Mouse (Mus musculus) neural tube, embryonic 14.5 days (tissue): ENCODE results near the gene Ptdss2. TPM values are rescaled to one million over a fixed set of nuclear protein-coding genes. Genes with fewer than 3 reads are reported as not detected.

Source experiments
- ATAC-seq: fragments of 200-750 bp; cut with Nextera tagmentation; 2 replicates; pipeline ENCODE4 v1.8.0; 2017; ENCODE audit warnings: low read depth, mild to moderate bottlenecking, moderate TSS enrichment, moderate library complexity
- H3K27ac ChIP-seq: fragments of 300-500 bp; sonication (generic); 2 replicates; pipeline ENCODE4 v1.5.1; 2014; ENCODE audit warnings: low read depth, mild to moderate bottlenecking, control low read depth, low read length, moderate library complexity, mixed read lengths
- H3K27me3 ChIP-seq: fragments of 300-500 bp; sonication (generic); 2 replicates; pipeline ENCODE4 v1.6.1; 2014; ENCODE audit warnings: low read length; ENCODE audit not compliant: control insufficient read depth, insufficient read depth
- H3K36me3 ChIP-seq: fragments of 300-500 bp; sonication (generic); 2 replicates; pipeline ENCODE4 v1.6.1; 2014; ENCODE audit warnings: low read length, mixed read lengths; ENCODE audit not compliant: control insufficient read depth, insufficient read depth
- H3K4me1 ChIP-seq: fragments of 300-500 bp; sonication (generic); 2 replicates; pipeline ENCODE4 v1.6.1; 2014; ENCODE audit warnings: low read length; ENCODE audit not compliant: control insufficient read depth, insufficient read depth
- H3K4me2 ChIP-seq: fragments of 300-500 bp; sonication (generic); 2 replicates; pipeline ENCODE4 v1.6.1; 2014; ENCODE audit warnings: mild to moderate bottlenecking, low read depth, low read length, control low read depth
- H3K4me3 ChIP-seq: fragments of 300-500 bp; sonication (generic); 2 replicates; pipeline ENCODE4 v1.5.1; 2014; ENCODE audit warnings: low read depth, low read length, control low read depth, mixed read lengths
- H3K9ac ChIP-seq: fragments of 300-500 bp; sonication (generic); replicated peaks from 2 replicates; pipeline ENCODE4 v1.6.1; 2014; ENCODE audit warnings: low read depth, mild to moderate bottlenecking, control low read depth, low read length, mixed read lengths
- H3K9me3 ChIP-seq: fragments of 300-500 bp; sonication (generic); 2 replicates; pipeline ENCODE4 v1.6.1; 2016; ENCODE audit warnings: low read length; ENCODE audit not compliant: control insufficient read depth
- WGBS: fragments of 180-500 bp; shearing (Covaris S2); extraction: QIAGEN DNeasy Blood & Tissue Kit; methylation state at CpG from one replicate; pipeline ENCODE4 v1.1.7; 2014; 5-methylcytosine and 5-hydroxymethylcytosine counted together
- polyA plus RNA-seq: library from polyadenylated mRNA; unstranded; fragments of >200 nt; fragmentation: Nextera tagmentation; extraction: Ambion mirVana; gene quantifications from 2 replicates; pipeline ENCODE4 v1.2.1, GENCODE M21; 2014

The Ptdss2 gene
- polyA plus RNA-seq, 1 experiment from 2014 or later: 71.7 TPM

- Histone ChIP-seq H3K9me3 (no peaks in the 10 kb centered on the region), H3K9ac (no peak overlapping the region), H3K36me3 (no peaks in the 10 kb centered on the region), H3K4me1 (0 out of 2 replicates have a peak, but pooled peaks cover 5% of the 10 kb centered on the region), H3K27me3 (no peaks in the 10 kb centered on the region), H3K4me3 (peak overlapping the region; percentile 52), H3K27ac (peak overlapping the region; percentile 98), H3K4me2 (peak overlapping the region; percentile 87)
- 86% methylated on average over 5 of the region's 5 CpGs for WGBS
- ATAC-seq: no peak
Observed at GRCm38 (mm10) chr7:141173323-141173850, 51.2 kb downstream of the Ptdss2 start.

DNA sequence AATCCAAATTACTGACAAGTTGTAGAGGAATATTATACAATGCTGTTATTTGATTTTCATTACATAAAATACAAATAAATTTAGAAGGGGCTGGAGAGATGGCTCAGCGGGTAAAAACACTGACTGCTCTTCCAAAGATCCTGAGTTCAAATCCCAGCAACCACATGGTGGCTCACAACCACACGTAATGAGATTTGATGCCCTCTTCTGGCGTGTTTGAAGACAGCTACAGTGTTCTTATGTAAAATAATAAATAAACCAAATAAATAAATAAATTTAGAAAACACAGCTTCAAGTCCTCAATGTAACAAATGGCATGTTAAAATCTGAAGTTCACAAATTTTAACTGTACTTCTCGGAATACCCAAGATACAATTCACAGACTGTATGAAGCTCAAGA is 52.9 kb downstream of the Ptdss2 start:
- 88% methylated on average over 4 of the region's 4 CpGs for WGBS
- no peaks in the 10 kb centered on the region for H3K9me3 ChIP-seq
- no peak overlapping the region for H3K4me2 ChIP-seq
- no peak overlapping the region for H3K9ac ChIP-seq
- H3K4me1 ChIP-seq: 0 out of 2 replicates have a peak, but pooled peaks cover 5% of the 10 kb centered on the region
- H3K4me3 ChIP-seq: no peak overlapping the region
- no peak for ATAC-seq
- no peaks in the 10 kb centered on the region for H3K36me3 ChIP-seq
- no peak overlapping the region for H3K27ac ChIP-seq
- no peaks in the 10 kb centered on the region for H3K27me3 ChIP-seq

DNA sequence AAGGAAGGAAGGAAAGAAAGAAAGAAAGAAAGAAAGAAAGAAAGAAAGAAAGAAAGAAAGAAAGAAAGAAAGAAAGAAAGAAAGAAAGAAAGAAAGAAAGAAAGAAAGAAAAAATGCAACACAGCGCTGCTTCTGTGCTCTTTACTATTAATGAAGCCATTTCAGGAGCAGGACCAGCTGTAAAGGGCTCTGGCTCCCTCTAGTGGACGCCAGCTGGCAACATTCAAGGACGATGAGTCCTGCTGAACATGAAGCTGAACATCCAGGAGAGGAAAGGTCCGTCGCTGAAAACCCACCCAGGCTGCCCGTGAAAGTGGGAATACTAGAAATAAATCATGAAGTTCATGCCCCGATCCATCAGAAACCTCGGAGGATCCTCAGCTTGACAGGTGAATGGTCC is 54.0 kb downstream of the Ptdss2 start:
- Histone ChIP-seq H3K27ac (no peak overlapping the region), H3K4me3 (no peak overlapping the region), H3K9me3 (no peaks in the 10 kb centered on the region), H3K36me3 (no peaks in the 10 kb centered on the region), H3K9ac (no peak overlapping the region), H3K27me3 (no peaks in the 10 kb centered on the region), H3K4me2 (no peak overlapping the region), H3K4me1 (0 out of 2 replicates have a peak, but pooled peaks cover 5% of the 10 kb centered on the region)
- 2% methylated on average over 8 of the region's 8 CpGs for WGBS
- ATAC-seq: no peak

GRCm38 (mm10) chr7:141188194-141188593 is 66.0 kb downstream of the Ptdss2 start:
- no peak for ATAC-seq
- 88% methylated on average over 3 of the region's 3 CpGs for WGBS

DNA sequence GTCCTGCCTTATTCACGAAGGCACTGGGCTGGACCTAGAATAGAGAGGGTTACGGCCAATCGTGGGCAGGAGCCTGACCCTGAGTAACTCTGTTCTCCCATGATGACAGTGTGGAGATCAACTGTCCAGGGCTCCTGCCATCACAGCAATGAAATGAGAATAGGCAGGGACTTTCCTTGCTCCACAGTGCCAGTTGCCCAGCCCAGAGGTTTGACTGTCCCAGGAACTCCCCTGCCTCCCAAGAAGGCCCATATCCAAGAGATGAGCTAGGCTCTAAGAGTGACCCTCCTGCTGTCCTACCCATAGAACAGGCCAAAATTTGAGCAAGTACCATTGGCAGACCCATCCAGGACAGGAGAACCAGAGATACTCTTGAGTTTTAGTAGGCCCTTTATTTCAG is 66.6 kb downstream of the Ptdss2 start:
- Histone ChIP-seq H3K4me1 (peaks cover 9% of the 10 kb centered on the region), H3K27me3 (no peaks in the 10 kb centered on the region), H3K27ac (no peak overlapping the region), H3K9ac (no peak overlapping the region), H3K9me3 (no peaks in the 10 kb centered on the region), H3K4me3 (no peak overlapping the region), H3K36me3 (peaks cover 31% of the 10 kb centered on the region), H3K4me2 (no peak overlapping the region)
- ATAC-seq: no peak
- 97% methylated on average over 3 of the region's 3 CpGs for WGBS

More at GRCm38 (mm10) chr7:141188194-141188593, 66.0 kb downstream of the Ptdss2 start:
- peaks cover 9% of the 10 kb centered on the region for H3K4me1 ChIP-seq
- no peak overlapping the region for H3K9ac ChIP-seq
- no peak overlapping the region for H3K4me2 ChIP-seq
- H3K36me3 ChIP-seq: peaks cover 31% of the 10 kb centered on the region
- H3K9me3 ChIP-seq: no peaks in the 10 kb centered on the region
- no peak overlapping the region for H3K27ac ChIP-seq
- no peaks in the 10 kb centered on the region for H3K27me3 ChIP-seq
- no peak overlapping the region for H3K4me3 ChIP-seq

DNA sequence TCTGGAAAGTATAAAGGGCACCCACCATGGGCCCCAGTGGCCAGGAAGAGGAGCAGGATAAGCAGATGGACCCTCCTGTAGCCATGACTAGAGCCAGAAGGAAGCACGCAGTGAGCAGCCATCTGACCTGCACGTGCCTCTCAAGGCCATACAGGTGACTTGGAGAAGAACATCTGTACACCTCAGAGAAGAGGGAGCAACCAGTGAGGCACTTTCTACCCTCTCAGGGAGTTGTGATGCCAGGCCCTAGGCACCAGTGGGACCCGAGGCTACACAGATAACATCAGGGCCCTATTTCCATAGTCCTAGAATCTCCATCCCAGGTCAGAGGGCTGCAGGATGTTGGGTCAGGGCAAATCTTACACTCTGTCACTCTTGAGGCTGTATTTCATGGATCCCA is 68.0 kb downstream of the Ptdss2 start:
- Histone ChIP-seq H3K27me3 (no peaks in the 10 kb centered on the region), H3K36me3 (peaks cover 31% of the 10 kb centered on the region), H3K4me3 (no peak overlapping the region), H3K27ac (no peak overlapping the region), H3K4me1 (peaks cover 9% of the 10 kb centered on the region), H3K9me3 (no peaks in the 10 kb centered on the region), H3K4me2 (no peak overlapping the region), H3K9ac (no peak overlapping the region)
- ATAC-seq: no peak
- 100% methylated on average over 3 of the region's 3 CpGs for WGBS

- Histone ChIP-seq H3K27ac (no peak overlapping the region), H3K4me1 (peaks cover 9% of the 10 kb centered on the region), H3K4me2 (no peak overlapping the region), H3K9me3 (no peaks in the 10 kb centered on the region), H3K9ac (no peak overlapping the region), H3K27me3 (no peaks in the 10 kb centered on the region), H3K36me3 (peaks cover 31% of the 10 kb centered on the region), H3K4me3 (no peak overlapping the region)
- 94% methylated on average over 14 of the region's 14 CpGs for WGBS
- no peak for ATAC-seq
Observed at GRCm38 (mm10) chr7:141191036-141191435, 68.9 kb downstream of the Ptdss2 start.

DNA sequence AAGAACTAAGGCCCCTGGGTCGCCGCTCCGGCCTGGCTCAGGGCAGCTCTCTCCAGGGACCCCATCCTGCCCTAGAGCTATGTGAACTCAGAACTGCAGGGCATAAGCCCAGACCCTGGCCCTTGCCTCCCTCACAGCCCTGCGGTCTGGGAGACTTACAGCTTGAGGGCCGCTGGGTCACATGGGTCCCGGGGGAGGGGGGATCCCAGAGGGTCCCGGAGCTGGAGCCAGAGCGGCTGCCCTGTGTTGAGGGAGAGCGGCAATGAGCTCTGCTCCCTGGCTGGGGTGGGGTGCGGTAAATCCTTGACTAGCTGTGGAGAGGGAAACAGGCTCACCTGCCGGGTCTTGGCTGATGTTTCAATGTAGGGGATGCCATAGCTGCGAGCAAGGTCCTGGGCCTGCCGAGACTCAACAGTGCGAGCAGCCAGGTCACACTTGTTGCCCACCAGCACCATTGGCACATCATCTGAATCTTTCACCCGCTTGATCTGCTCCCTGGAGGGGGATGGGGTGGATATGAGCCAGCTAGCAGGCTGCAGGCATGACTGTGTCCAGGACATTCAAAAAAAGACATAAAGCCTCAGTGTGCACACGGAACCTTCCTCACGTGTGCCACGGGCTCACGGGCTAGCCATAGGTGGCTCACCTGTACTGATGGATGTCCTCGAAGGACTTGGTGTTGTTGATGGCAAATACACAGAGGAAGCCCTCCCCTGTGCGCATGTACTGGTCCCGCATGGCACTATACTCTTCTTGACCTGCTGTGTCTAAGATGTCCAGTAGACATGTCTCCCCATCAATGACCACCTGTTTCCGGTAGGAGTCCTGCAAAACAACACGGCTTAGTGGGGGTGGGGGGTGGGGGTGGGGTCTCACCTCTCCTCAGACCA is 69.9 kb downstream of the Ptdss2 start:
- Histone ChIP-seq H3K27ac (no peak overlapping the region), H3K4me2 (peak overlapping the region; percentile 89; the same call in 1 of the 2 replicates), H3K9me3 (no peaks in the 10 kb centered on the region), H3K4me3 (no peak overlapping the region), H3K36me3 (peaks cover 31% of the 10 kb centered on the region), H3K9ac (no peak overlapping the region), H3K4me1 (peaks cover 9% of the 10 kb centered on the region), H3K27me3 (no peaks in the 10 kb centered on the region)
- WGBS: 90% methylated on average over 24 of the region's 24 CpGs
- ATAC-seq: no peak

- 31% methylated on average over 12 of the region's 12 CpGs for WGBS
Observed at GRCm38 (mm10) chr7:141192776-141193347, 70.7 kb downstream of the Ptdss2 start.

More at GRCm38 (mm10) chr7:141192776-141193347, 70.7 kb downstream of the Ptdss2 start:
- Histone ChIP-seq H3K9me3 (no peaks in the 10 kb centered on the region), H3K9ac (peak overlapping the region; percentile 92), H3K27ac (peak overlapping the region; percentile 75; the same call in 1 of the 2 replicates), H3K27me3 (no peaks in the 10 kb centered on the region), H3K36me3 (peaks cover 31% of the 10 kb centered on the region), H3K4me1 (peaks cover 9% of the 10 kb centered on the region), H3K4me3 (peak overlapping the region; percentile 94), H3K4me2 (peak overlapping the region; percentile 89)
- no peak for ATAC-seq
